8 mouse cellular contexts compared by ENCODE assay signal in the genomic region with DNA sequence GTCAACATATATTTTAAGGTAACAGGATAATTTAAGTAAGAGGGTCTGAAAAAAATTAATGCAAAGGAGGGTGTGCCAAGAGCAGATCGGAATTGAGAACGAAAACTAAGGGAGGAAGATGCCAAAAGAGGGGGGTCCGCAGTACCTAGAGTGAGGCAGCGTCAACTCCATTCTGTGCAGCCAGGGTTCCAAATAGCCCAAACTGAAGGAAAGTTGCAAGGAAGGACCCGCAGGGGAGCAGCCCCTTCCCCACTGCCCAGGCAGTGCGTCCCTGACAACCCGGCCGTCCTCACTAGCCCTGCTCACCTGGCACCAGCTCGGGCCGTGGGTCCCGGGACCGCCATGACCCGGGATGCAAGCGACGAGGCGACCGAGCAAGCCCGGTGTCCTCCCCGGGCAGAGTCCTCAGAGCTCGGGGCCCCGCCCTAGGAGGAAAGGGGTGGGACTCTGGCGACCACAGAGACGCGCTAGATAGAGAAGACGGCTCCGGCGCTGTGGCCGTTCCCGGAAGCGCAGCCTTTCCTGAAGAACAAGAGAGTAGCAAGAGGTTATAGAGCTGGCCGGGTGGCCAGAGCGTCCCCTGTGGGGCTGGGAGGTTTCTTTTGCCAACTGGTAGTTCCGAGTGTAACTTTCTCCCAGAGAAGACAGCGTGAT. TPM values are rescaled to one million over a fixed set of nuclear protein-coding genes. Genes with fewer than 3 reads are reported as not detected.
A peak's percentile ranks its signal among the peaks of the same experiment; 100 is the strongest.
DNase-seq lines count a peak whose midpoint lies in the region; ATAC-seq lines count a peak whose summit lies in the region.

A gene (minus strand): TSS at position 437 of the 654 bp plus-strand sequence.

- ATAC-seq in inflammation-experienced regulatory T-cells, adult 6 months, result peak; percentile 99
- ATAC-seq in megakaryocyte-erythroid progenitor cell, adult 5-6 weeks (replicated peaks; ENCODE audit: low FRiP score, low TSS enrichment, poor library complexity, severe bottlenecking), result peak; percentile 99

- peak; percentile 96 to 98 for DNase-seq in adrenal gland, adult (ENCODE audit: inconsistent age in 2 of 2, low spot score in 1 of 2)
- peak; percentile 96 for DNase-seq in embryo, embryonic 10.5 days (ENCODE audit: low spot score)
- DNase-seq in gastrocnemius, postnatal 14 days, result peak; percentile 95
- DNase-seq in left cerebral cortex, postnatal 10 days (ENCODE audit: extremely low spot score in 1 of 2, low spot score in 2 of 2), result peak; percentile 90 to 96
- DNase-seq in right cerebral cortex, postnatal 25 days, result peak; percentile 89
- peak; percentile 89 to 92 for DNase-seq in urinary bladder, postnatal 4 days (ENCODE audit: low spot score in 2 of 2)

- intact Hi-C loops in gastrocnemius, postnatal 14 days (cut with DNase I; ENCODE audit: low total_unique reads), result no loop called here
- intact Hi-C loops in left cerebral cortex, postnatal 10 days (cut with DNase I), result no loop called here

RNA-seq across cellular contexts. Expression of the gene that starts here (rescaled TPM):
- 1 to 10 TPM; 3.3 to 4.3 TPM for total RNA-seq in gastrocnemius, postnatal 14 days (2021)
- 10 to 100 TPM in 2 of 3 experiments, 1 to 10 TPM in 1; 7.1 to 11.4 (median 11.1) TPM for polyA plus RNA-seq in inflammation-experienced regulatory T-cells, adult 6 months (2017; shearing (Covaris generic))
- total RNA-seq in left cerebral cortex, postnatal 10 days (2021), result 10 to 100 TPM; 10.6 to 10.8 TPM
- total RNA-seq in megakaryocyte-erythroid progenitor cell, adult 5-6 weeks (2014; fragmentation: Nextera tagmentation), result 6.9 and 9.9 TPM in 2 replicates
- 4.5 and 6.0 TPM in 2 replicates for total RNA-seq in megakaryocyte-erythroid progenitor cell, adult 5-6 weeks (2017)

Comparison
In these comparisons a context has a peak if more than half of its experiments do, and no peak if none do; other contexts are left out.
1. Peak in every context shown above with its lines: DNase-seq and ATAC-seq.